Mouse (Mus musculus): ENCODE data around the gene 4930578G10Rik. TPM values are rescaled to one million over a fixed set of nuclear protein-coding genes. Genes with fewer than 3 reads are reported as not detected.
"Not testable (repeated sequence)": the region's sequence is repeated elsewhere in the genome, so short reads cannot be mapped to it uniquely, and the experiment has no call there.

Gene 4930578G10Rik
- polyA plus RNA-seq (2012; ENCODE audit: insufficient read depth, low replicate concordance): not detected in 2 replicates

GRCm38 (mm10) chr4:42735245-42735644 lies at the start of gene 4930578G10Rik:
Gene 4930578G10Rik (plus strand): TSS chr4:42735545.
- H3K36me3 ChIP-seq (replicated peaks; ENCODE audit: low read length); H3K27me3 ChIP-seq (replicated peaks); H3K4me1 ChIP-seq; H3K9me3 ChIP-seq; H3K4me3 ChIP-seq (replicated peaks): not testable (repeated sequence)

- not testable (repeated sequence) for H3K27me3 ChIP-seq (replicated peaks); H3K4me1 ChIP-seq; H3K9me3 ChIP-seq; H3K36me3 ChIP-seq (replicated peaks; ENCODE audit: low read length); H3K4me3 ChIP-seq (replicated peaks)
These were observed 21.1 kb downstream of the 4930578G10Rik start, which contains the start of gene Ccl19 for GRCm38 (mm10) chr4:42756477-42756876. Gene Ccl19 (minus strand): TSS chr4:42756577.

GRCm38 (mm10) chr4:42773893-42774292 lies 38.5 kb downstream of the 4930578G10Rik start, which contains the start of gene Ccl21a:
Gene Ccl21a (minus strand): TSS chr4:42773993.
- not testable (repeated sequence) for H3K4me3 ChIP-seq (replicated peaks); H3K27me3 ChIP-seq (replicated peaks); H3K4me1 ChIP-seq; H3K9me3 ChIP-seq; H3K36me3 ChIP-seq (replicated peaks; ENCODE audit: low read length)

GRCm38 (mm10) chr4:42853788-42854187 lies 118.4 kb downstream of the 4930578G10Rik start, which contains the start of gene Fam205a1:
Gene Fam205a1 (minus strand): TSS chr4:42853888.
- not testable (repeated sequence) for H3K36me3 ChIP-seq (replicated peaks; ENCODE audit: low read length); H3K27me3 ChIP-seq (replicated peaks); H3K9me3 ChIP-seq; H3K4me3 ChIP-seq (replicated peaks); H3K4me1 ChIP-seq

- not testable (repeated sequence) for H3K4me1 ChIP-seq; H3K27me3 ChIP-seq (replicated peaks); H3K9me3 ChIP-seq; H3K36me3 ChIP-seq (replicated peaks; ENCODE audit: low read length); H3K4me3 ChIP-seq (replicated peaks)
These were observed 121.3 kb downstream of the 4930578G10Rik start, which contains the start of gene Gm12394 for GRCm38 (mm10) chr4:42856671-42857070. Gene Gm12394 (minus strand): TSS chr4:42856771.

GRCm38 (mm10) chr4:42860483-42860882 lies 125.1 kb downstream of the 4930578G10Rik start:
- not testable (repeated sequence) for H3K9me3 ChIP-seq; H3K36me3 ChIP-seq (replicated peaks; ENCODE audit: low read length); H3K27me3 ChIP-seq (replicated peaks); H3K4me1 ChIP-seq; H3K4me3 ChIP-seq (replicated peaks)

- not testable (repeated sequence) for H3K27me3 ChIP-seq (replicated peaks); H3K36me3 ChIP-seq (replicated peaks; ENCODE audit: low read length); H3K9me3 ChIP-seq; H3K4me3 ChIP-seq (replicated peaks); H3K4me1 ChIP-seq
These were observed 128.1 kb downstream of the 4930578G10Rik start for GRCm38 (mm10) chr4:42863487-42863886.

GRCm38 (mm10) chr4:42867390-42867789 lies 132.0 kb downstream of the 4930578G10Rik start:
- Histone ChIP-seq H3K4me3 (replicated peaks) (no peak overlapping the region), H3K4me1 (no peaks in the 10 kb centered on the region)

GRCm38 (mm10) chr4:42868193-42868592 lies 132.8 kb downstream of the 4930578G10Rik start:
- H3K27me3 ChIP-seq (replicated peaks): peaks cover 8% of the 10 kb centered on the region
- no peak overlapping the region for H3K4me3 ChIP-seq (replicated peaks)
- no peaks in the 10 kb centered on the region for H3K36me3 ChIP-seq (replicated peaks; ENCODE audit: low read length)
- no peak for TF ChIP-seq GATA1 (IDR thresholded peaks at IDR 0.05; ENCODE audit: borderline replicate concordance, low read length)
- TF ChIP-seq FLI1 (IDR thresholded peaks at IDR 0.05; ENCODE audit: low read length): no peak
- no peaks in the 10 kb centered on the region for H3K9me3 ChIP-seq
- H3K4me1 ChIP-seq: no peaks in the 10 kb centered on the region

More at GRCm38 (mm10) chr4:42867390-42867789, 132.0 kb downstream of the 4930578G10Rik start:
- H3K9me3 ChIP-seq: no peaks in the 10 kb centered on the region
- H3K27me3 ChIP-seq (replicated peaks): peaks cover 6% of the 10 kb centered on the region
- TF ChIP-seq FLI1 (IDR thresholded peaks at IDR 0.05; ENCODE audit: low read length) (no peak), GATA1 (IDR thresholded peaks at IDR 0.05; ENCODE audit: borderline replicate concordance, low read length) (no peak)
- H3K36me3 ChIP-seq (replicated peaks; ENCODE audit: low read length): no peaks in the 10 kb centered on the region

- Histone ChIP-seq H3K4me3 (replicated peaks) (no peak overlapping the region), H3K9me3 (no peaks in the 10 kb centered on the region), H3K27me3 (replicated peaks) (peaks cover 11% of the 10 kb centered on the region), H3K36me3 (replicated peaks; ENCODE audit: low read length) (no peaks in the 10 kb centered on the region), H3K4me1 (no peaks in the 10 kb centered on the region)
- TF ChIP-seq FLI1 (IDR thresholded peaks at IDR 0.05; ENCODE audit: low read length): no peak
- no peak for TF ChIP-seq GATA1 (IDR thresholded peaks at IDR 0.05; ENCODE audit: borderline replicate concordance, low read length)
These were observed 135.4 kb downstream of the 4930578G10Rik start for GRCm38 (mm10) chr4:42870748-42871147.

GRCm38 (mm10) chr4:42872151-42872550 lies 136.8 kb downstream of the 4930578G10Rik start:
- H3K9me3 ChIP-seq: no peaks in the 10 kb centered on the region
- no peaks in the 10 kb centered on the region for H3K4me1 ChIP-seq
- H3K27me3 ChIP-seq (replicated peaks): peaks cover 12% of the 10 kb centered on the region
- TF ChIP-seq FLI1 (IDR thresholded peaks at IDR 0.05; ENCODE audit: low read length) (no peak), GATA1 (IDR thresholded peaks at IDR 0.05; ENCODE audit: borderline replicate concordance, low read length) (no peak)
- no peak overlapping the region for H3K4me3 ChIP-seq (replicated peaks)
- no peaks in the 10 kb centered on the region for H3K36me3 ChIP-seq (replicated peaks; ENCODE audit: low read length)
